Mouse (Mus musculus) hindbrain, embryonic 12.5 days (tissue): ENCODE measurements around the gene Ptprz1. TPM values are rescaled to one million over a fixed set of nuclear protein-coding genes. Genes with fewer than 3 reads are reported as not detected.

ENCODE experiments used
- ATAC-seq: fragments of 200-750 bp; cut with Nextera tagmentation; 2 replicates; pipeline ENCODE4 v1.8.0; 2017; ENCODE audit warnings: moderate TSS enrichment; ENCODE audit not compliant: low FRiP score
- H3K27ac ChIP-seq: fragments of 300-500 bp; sonication (generic); 2 replicates; pipeline ENCODE4 v1.5.1; 2016; ENCODE audit warnings: mild to moderate bottlenecking
- H3K27me3 ChIP-seq: fragments of 300-500 bp; sonication (generic); 2 replicates; pipeline ENCODE4 v1.6.1; 2016; ENCODE audit warnings: mild to moderate bottlenecking
- H3K36me3 ChIP-seq: fragments of 300-500 bp; sonication (generic); 2 replicates; pipeline ENCODE4 v1.6.1; 2016; ENCODE audit warnings: mild to moderate bottlenecking
- H3K4me1 ChIP-seq: fragments of 300-500 bp; sonication (generic); 2 replicates; pipeline ENCODE4 v1.6.1; 2016
- H3K4me2 ChIP-seq: fragments of 300-500 bp; sonication (generic); replicated peaks from 2 replicates; pipeline ENCODE4 v1.6.1; 2016; ENCODE audit warnings: mild to moderate bottlenecking
- H3K4me3 ChIP-seq: fragments of 300-500 bp; sonication (generic); 2 replicates; pipeline ENCODE4 v1.5.1; 2016; ENCODE audit warnings: mild to moderate bottlenecking
- H3K9ac ChIP-seq: fragments of 300-500 bp; sonication (generic); 2 replicates; pipeline ENCODE4 v1.6.1; 2016; ENCODE audit warnings: mild to moderate bottlenecking, moderate library complexity
- H3K9me3 ChIP-seq: fragments of 300-500 bp; sonication (generic); replicated peaks from 2 replicates; pipeline ENCODE4 v1.6.1; 2016; ENCODE audit warnings: mild to moderate bottlenecking
- WGBS: fragments of 180-500 bp; shearing (Covaris S2); methylation state at CpG from one replicate; pipeline ENCODE4 v1.1.7; 2016; 5-methylcytosine and 5-hydroxymethylcytosine counted together
- polyA plus RNA-seq: library from polyadenylated mRNA; unstranded; fragments of >200 nt; fragmentation: Nextera tagmentation; extraction: Ambion mirVana; gene quantifications from 2 replicates; pipeline ENCODE4 v1.2.1, GENCODE M21; 2016

Gene Ptprz1
- polyA plus RNA-seq, result 33.7 and 35.8 TPM in 2 replicates

- Histone ChIP-seq H3K36me3 (no peaks in the 10 kb centered on the region), H3K27ac (peak within 1 kb of the TSS; percentile 76), H3K4me3 (peak within 1 kb of the TSS; percentile 63), H3K27me3 (no peaks in the 10 kb centered on the region), H3K9ac (peak within 1 kb of the TSS; percentile 77), H3K4me1 (peaks cover 12% of the 10 kb centered on the region; the same call in 1 of the 2 replicates), H3K4me2 (peak within 1 kb of the TSS; percentile 91), H3K9me3 (no peaks in the 10 kb centered on the region)
- peak; percentile 95 for ATAC-seq
- 1% methylated on average over 41 of the region's 44 CpGs for WGBS
Observed at GRCm38 (mm10) chr6:22874781-22875613, at the start of gene Ptprz1. TSS of gene Ptprz1 (plus strand) at chr6:22875502.

- Histone ChIP-seq H3K36me3 (no peaks in the 10 kb centered on the region), H3K9ac (no peak overlapping the region), H3K9me3 (no peaks in the 10 kb centered on the region), H3K27ac (no peak overlapping the region), H3K4me1 (peaks cover 7% of the 10 kb centered on the region), H3K27me3 (no peaks in the 10 kb centered on the region), H3K4me3 (no peak overlapping the region), H3K4me2 (peak overlapping the region; percentile 22; the same call in 1 of the 2 replicates)
- 12% methylated on average over 7 of the region's 7 CpGs for WGBS
- ATAC-seq, result peak; percentile 88
Observed at GRCm38 (mm10) chr6:22833637-22834036, 41.7 kb upstream of the Ptprz1 start.

GRCm38 (mm10) chr6:22834100-22834970 is 41.0 kb upstream of the Ptprz1 start:
- WGBS, result 46% methylated on average over 19 of the region's 19 CpGs
- no peak overlapping the region for H3K9ac ChIP-seq

GRCm38 (mm10) chr6:22875614-22876541 is 576 bp downstream of the Ptprz1 start:
- Histone ChIP-seq H3K36me3 (no peaks in the 10 kb centered on the region), H3K27ac (peak overlapping the region; percentile 76)

More at GRCm38 (mm10) chr6:22834100-22834970, 41.0 kb upstream of the Ptprz1 start:
- Histone ChIP-seq H3K4me3 (no peak overlapping the region), H3K27me3 (no peaks in the 10 kb centered on the region), H3K36me3 (no peaks in the 10 kb centered on the region), H3K4me1 (peaks cover 7% of the 10 kb centered on the region), H3K4me2 (peak overlapping the region; percentile 15; the same call in 1 of the 2 replicates), H3K9me3 (no peaks in the 10 kb centered on the region), H3K27ac (peak overlapping the region; percentile 12)
- peak; percentile 87 for ATAC-seq

GRCm38 (mm10) chr6:22887978-22888377 is 12.7 kb downstream of the Ptprz1 start:
- Histone ChIP-seq H3K4me1 (no peaks in the 10 kb centered on the region), H3K9me3 (no peaks in the 10 kb centered on the region), H3K4me2 (no peak overlapping the region), H3K36me3 (no peaks in the 10 kb centered on the region), H3K9ac (no peak overlapping the region), H3K27me3 (no peaks in the 10 kb centered on the region), H3K4me3 (no peak overlapping the region), H3K27ac (no peak overlapping the region)
- WGBS, result 95% methylated on average over 6 of the region's 6 CpGs
- ATAC-seq, result no peak

More at GRCm38 (mm10) chr6:22875614-22876541, 576 bp downstream of the Ptprz1 start:
- peak overlapping the region; percentile 77 for H3K9ac ChIP-seq
- H3K4me2 ChIP-seq, result peak overlapping the region; percentile 91
- H3K27me3 ChIP-seq, result no peaks in the 10 kb centered on the region
- peak; percentile 81 for ATAC-seq
- H3K4me3 ChIP-seq, result peak overlapping the region; percentile 63
- WGBS, result 2% methylated on average over 45 of the region's 45 CpGs
- no peaks in the 10 kb centered on the region for H3K9me3 ChIP-seq
- H3K4me1 ChIP-seq, result peaks cover 12% of the 10 kb centered on the region; the same call in 1 of the 2 replicates

- no peaks in the 10 kb centered on the region for H3K36me3 ChIP-seq
- WGBS, result 94% methylated on average over 8 of the region's 8 CpGs
- no peak overlapping the region for H3K4me3 ChIP-seq
- H3K4me1 ChIP-seq, result no peaks in the 10 kb centered on the region
- no peaks in the 10 kb centered on the region for H3K27me3 ChIP-seq
- H3K9me3 ChIP-seq, result no peaks in the 10 kb centered on the region
- H3K9ac ChIP-seq, result no peak overlapping the region
- H3K27ac ChIP-seq, result no peak overlapping the region
- ATAC-seq, result no peak
- no peak overlapping the region for H3K4me2 ChIP-seq
Observed at GRCm38 (mm10) chr6:22889333-22889732, 14.0 kb downstream of the Ptprz1 start.

GRCm38 (mm10) chr6:22901983-22902382 is 26.7 kb downstream of the Ptprz1 start:
- H3K36me3 ChIP-seq, result no peaks in the 10 kb centered on the region
- no peak overlapping the region for H3K27ac ChIP-seq
- no peak overlapping the region for H3K4me3 ChIP-seq
- no peaks in the 10 kb centered on the region for H3K9me3 ChIP-seq
- no peak overlapping the region for H3K4me2 ChIP-seq
- H3K27me3 ChIP-seq, result no peaks in the 10 kb centered on the region
- H3K9ac ChIP-seq, result no peak overlapping the region
- no peaks in the 10 kb centered on the region for H3K4me1 ChIP-seq
- WGBS, result 50% methylated on average over 3 of the region's 3 CpGs
- ATAC-seq, result no peak

- 0 out of 2 replicates have a peak, but pooled peaks have one; percentile 27 for ATAC-seq
- Histone ChIP-seq H3K36me3 (no peaks in the 10 kb centered on the region), H3K27me3 (no peaks in the 10 kb centered on the region), H3K4me3 (no peak overlapping the region), H3K27ac (no peak overlapping the region), H3K9me3 (no peaks in the 10 kb centered on the region), H3K9ac (no peak overlapping the region), H3K4me1 (peaks cover 11% of the 10 kb centered on the region), H3K4me2 (no peak overlapping the region)
- 74% methylated on average over 6 of the region's 6 CpGs for WGBS
Observed at GRCm38 (mm10) chr6:22908510-22909256, 33.4 kb downstream of the Ptprz1 start.

GRCm38 (mm10) chr6:22909257-22909907 is 34.1 kb downstream of the Ptprz1 start:
- 19% methylated on average over 6 of the region's 6 CpGs for WGBS
- ATAC-seq, result peak; percentile 81
- no peaks in the 10 kb centered on the region for H3K27me3 ChIP-seq
- no peak overlapping the region for H3K4me3 ChIP-seq
- H3K36me3 ChIP-seq, result no peaks in the 10 kb centered on the region
- no peak overlapping the region for H3K9ac ChIP-seq
- no peaks in the 10 kb centered on the region for H3K9me3 ChIP-seq
- H3K27ac ChIP-seq, result no peak overlapping the region; the same call in 1 of the 2 replicates
- no peak overlapping the region; the same call in 1 of the 2 replicates for H3K4me2 ChIP-seq
- peaks cover 11% of the 10 kb centered on the region for H3K4me1 ChIP-seq

- Histone ChIP-seq H3K4me1 (peaks cover 11% of the 10 kb centered on the region), H3K4me3 (no peak overlapping the region), H3K27me3 (no peaks in the 10 kb centered on the region), H3K4me2 (no peak overlapping the region; the same call in 1 of the 2 replicates), H3K36me3 (no peaks in the 10 kb centered on the region), H3K9ac (no peak overlapping the region), H3K27ac (no peak overlapping the region), H3K9me3 (no peaks in the 10 kb centered on the region)
- WGBS, result 23% methylated on average over 4 of the region's 4 CpGs
- ATAC-seq, result 0 out of 2 replicates have a peak, but pooled peaks have one; percentile 24
Observed at GRCm38 (mm10) chr6:22909908-22910260, 34.6 kb downstream of the Ptprz1 start.
